Mouse (Mus musculus) regulatory T cell (primary cell): ENCODE data around the gene Cks1b.
"Not testable (repeated sequence)": the region's sequence is repeated elsewhere in the genome, so short reads cannot be mapped to it uniquely, and the experiment has no call there.

ENCODE experiments used
- in situ Hi-C: fragments of 300-600 bp; cut with MboI, MseI; formaldehyde crosslinking; loops from one replicate; pipeline ENCODE4 v1.15.1; 2025; ENCODE audit warnings: high pct_unique_total_duplicates

Cks1b gene

GRCm38 (mm10) chr3:89418170-89418860, at the start of gene Cks1b, which contains the start of gene Shc1:
Gene Cks1b (minus strand): TSS chr3:89418383.
Gene Shc1 (plus strand): TSS chr3:89418443.
- in situ Hi-C loops: no loop called here

- in situ Hi-C loops: no loop called here
Measured at GRCm38 (mm10) chr3:89458965-89459807, 41.0 kb upstream of the Cks1b start.

DNA sequence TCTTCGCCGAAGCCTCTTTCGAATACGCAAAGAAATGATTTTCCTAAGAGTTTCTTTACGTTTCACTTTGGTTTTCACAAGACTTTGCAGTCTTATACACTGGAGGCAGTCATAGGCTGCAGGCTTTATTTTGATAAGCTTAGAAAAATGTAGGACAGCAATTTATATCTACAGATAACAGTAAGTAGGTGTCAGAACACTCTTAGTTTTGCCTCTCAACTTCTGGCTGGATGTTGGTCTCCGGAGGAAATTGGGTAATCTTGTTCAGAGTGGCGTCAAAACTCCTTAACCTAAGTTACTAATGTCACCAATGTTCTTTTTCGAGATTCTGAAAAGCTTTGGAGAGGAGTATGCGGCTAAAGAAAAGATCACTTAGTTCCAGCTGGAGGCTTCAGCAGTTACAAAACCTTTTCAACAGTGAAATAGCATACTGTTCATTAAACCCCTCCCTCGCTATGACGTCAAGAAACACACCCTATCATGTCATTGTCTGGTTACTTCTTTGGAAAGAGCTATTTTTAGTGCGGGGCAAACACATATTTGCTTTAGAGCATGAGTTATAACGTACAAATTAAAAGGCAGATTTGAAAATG, 40.3 kb upstream of the Cks1b start:
- in situ Hi-C loops: no loop called here

- in situ Hi-C loops: no loop called here
Measured at GRCm38 (mm10) chr3:89456726-89457665, 38.8 kb upstream of the Cks1b start.

DNA sequence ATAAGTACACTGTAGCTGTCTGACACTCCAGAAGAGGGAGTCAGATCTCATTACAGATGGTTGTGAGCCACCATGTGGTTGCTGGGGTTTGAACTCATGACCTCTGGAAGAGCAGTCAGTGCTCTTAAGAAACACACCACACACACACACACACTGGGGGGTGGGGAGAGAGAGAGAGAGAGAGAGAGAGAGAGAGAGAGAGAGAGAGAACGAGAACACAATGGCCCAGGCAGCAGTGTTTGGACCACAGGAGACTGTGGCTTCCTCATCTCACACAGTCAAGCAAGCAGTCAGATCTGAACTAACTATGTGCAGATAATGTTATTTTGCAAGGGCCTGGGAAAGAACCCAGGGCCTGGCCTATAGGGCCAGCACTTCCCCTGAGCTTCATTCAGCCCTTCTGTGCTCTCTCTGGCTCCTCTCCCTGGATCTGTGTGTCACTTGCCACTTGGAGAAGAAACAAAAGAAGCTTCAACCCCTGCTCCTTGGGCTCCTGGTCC, 37.7 kb upstream of the Cks1b start:
- in situ Hi-C loops: no loop called here

DNA sequence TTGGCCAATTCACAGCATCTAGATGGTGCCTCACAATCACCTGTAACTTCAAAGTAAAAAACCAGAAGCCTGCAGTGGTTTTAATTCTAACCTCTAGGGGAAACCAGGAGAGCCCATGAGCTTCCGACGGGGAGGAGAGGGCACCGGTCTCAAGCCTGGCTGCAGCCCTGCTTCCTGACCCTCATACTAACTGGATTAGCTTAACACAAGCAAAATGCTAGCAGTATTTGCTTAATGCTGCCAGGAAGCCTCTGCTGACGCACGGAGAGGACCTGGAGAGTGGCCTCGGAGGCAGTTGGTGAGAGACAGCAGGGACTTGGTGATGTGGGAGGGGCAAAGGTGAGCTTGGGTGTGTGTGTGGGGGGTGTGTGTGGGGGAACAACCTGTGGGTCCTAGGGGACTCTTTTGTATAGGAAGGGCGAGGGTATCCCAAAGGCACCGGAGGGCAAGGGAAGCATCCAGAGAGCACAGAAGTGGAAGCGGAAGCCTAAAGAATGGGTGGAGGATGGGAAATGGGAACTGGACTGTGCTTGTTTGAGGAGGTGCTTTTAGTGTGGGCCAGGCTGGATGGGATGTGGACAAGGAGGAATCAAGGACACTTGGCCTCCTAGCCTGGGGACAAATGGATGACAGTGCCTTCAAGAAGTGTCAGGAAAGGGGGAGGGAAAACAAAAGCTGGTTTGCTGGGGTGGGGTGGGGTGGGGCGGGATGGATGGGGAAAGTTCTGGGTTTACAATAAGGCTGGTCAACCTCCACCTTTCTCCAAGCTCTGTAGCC, 36.4 kb upstream of the Cks1b start, which contains the start of gene Pmvk:
Gene Pmvk (plus strand): TSS at position 141 of the 777 bp plus-strand sequence.
- in situ Hi-C loops: no loop called here

GRCm38 (mm10) chr3:89451916-89452315, 33.7 kb upstream of the Cks1b start:
- in situ Hi-C loops: no loop called here

DNA sequence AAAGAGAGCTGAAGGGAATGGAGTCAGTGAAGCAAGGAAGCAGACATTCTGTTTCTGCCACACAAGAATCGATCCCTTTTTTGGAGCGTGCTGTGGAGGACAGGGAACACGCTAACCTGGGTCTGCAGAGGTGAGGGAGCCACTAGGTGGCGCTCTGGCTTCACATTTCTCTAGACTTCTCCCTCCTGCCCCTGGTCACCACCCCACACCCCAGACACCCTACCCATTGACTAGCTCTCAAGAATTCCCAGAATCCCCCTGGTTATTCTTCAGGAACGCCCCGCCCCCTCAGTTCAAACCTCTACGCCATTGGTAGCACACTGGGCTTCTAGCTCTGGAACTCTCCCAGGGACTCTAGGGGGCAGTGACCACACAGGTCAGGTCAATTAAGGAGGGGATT, 31.4 kb upstream of the Cks1b start:
- in situ Hi-C loops: loop anchor here (5.0 kb wide), 1 partner anchor 33 kb away; no protein-coding TSS in a partner anchor

DNA sequence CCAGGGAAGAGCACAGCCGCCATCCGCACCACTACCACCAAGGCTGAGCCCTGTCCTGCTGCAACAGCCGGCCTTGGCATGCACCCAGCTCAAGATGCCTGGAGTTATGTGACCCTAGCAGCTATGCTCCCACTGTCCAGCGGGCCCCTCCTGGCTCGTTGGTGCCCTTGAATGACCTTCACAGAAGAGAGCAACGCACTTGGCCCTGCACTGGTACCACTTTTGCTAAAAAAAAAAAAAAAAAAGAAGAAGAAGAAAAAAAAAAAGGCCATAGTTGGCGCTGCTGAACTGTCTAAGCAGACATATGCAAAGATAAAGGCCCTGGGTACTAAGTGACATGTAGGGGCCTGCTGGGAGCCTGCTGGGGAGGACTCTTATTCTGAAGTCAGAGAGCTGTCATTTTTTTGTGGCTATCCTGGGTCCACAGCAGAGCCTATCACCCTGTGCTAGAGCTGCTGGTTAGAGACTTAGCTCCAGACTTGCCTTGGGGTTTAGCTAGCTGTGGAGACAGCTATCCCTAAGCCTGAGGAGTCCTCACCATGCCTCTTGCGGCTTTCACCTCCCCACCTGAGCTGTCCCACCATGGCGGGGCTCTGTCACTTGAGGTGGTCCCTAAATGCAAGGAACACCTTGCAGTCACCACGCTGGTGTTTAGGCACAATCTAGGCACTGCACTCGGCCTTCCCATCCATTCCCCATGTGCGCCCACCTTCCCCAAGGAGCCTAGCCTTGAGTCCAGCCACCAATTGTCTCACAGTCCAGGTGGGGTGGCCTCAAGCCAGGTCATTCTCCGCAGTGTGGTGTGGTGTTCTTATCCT, 30.7 kb upstream of the Cks1b start:
- in situ Hi-C loops: loop anchor here (5.0 kb wide), 1 partner anchor 33 kb away; no protein-coding TSS in a partner anchor

DNA sequence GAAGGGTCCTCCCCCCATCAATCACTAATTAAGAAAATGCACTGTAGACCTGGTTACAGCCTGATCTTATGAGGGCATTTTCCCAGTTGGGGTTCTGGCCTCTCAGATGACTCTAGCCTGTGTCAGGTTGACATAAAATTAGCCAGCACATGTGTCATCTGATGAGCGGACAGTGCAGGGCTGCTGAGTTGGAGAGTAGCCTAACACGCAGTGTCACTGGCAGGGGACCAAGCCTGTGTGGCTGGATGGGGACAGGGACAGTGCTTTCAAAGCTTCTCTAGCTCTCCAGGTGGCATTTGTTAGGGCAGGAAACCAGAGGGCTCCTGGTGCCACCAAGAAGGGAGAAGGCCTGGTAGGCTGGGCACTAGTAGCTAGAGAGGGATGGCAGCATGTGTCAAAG, 22.5 kb upstream of the Cks1b start:
- in situ Hi-C loops: no loop called here

GRCm38 (mm10) chr3:89437269-89437668, 19.1 kb upstream of the Cks1b start:
- in situ Hi-C loops: no loop called here

GRCm38 (mm10) chr3:89436176-89437113, 18.3 kb upstream of the Cks1b start, which contains the start of gene Pbxip1:
Gene Pbxip1 (plus strand): TSS chr3:89436706.
- in situ Hi-C loops: no loop called here

DNA sequence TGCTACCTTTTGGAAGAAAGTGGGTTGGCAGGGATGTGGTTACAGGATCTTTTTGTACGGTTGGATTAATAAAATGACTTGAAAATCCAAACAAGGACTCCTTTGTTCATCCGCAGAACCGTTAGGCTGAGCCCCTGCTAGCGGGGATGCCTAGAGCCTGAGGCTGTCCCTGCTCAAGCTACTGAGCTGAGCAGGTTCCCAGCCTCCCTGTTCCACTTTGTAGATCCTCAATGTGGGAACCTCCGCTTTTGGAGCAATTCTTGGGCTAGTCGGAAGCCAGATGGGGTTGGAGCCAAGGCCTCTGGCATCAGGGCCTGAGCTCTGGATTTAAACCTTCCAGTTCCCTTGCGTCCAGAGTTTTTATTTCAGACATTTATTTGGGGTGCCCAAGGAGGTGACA, 16.9 kb upstream of the Cks1b start:
- in situ Hi-C loops: no loop called here

DNA sequence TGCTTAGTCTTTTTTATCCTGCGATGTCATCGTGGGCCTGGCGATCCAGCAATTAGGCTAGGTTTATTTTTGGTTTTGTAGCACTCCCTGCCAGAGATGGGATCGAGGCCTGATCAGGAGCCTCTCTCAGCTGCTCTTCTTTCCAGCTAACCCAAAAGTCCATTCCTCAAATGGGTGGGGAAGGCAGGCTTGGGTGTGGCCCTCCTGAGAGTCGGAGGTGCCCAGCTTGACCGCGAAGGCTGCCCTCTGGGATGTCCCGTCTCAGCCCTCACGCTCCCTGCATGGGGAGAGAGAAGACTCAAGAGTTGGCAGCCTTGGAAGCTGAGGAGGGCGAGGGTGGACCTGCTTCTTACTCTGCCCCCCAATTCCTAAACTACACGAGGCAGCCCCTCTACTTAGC, 16.3 kb upstream of the Cks1b start:
- in situ Hi-C loops: no loop called here

DNA sequence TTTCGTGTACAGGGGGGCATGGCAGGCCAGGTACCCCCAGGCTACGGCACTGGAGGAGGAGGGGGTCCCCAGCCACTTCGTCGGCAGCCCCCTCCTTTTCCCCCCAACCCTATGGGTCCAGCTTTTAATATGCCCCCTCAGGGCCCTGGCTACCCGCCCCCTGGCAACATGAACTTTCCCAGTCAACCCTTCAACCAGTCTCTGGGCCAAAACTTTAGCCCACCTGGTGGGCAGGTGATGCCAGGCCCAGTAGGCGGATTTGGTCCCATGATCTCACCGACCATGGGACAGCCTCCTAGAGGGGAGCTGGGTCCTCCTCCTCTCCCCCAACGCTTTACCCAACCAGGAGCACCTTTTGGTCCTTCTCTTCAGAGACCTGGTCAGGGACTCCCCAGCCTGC, 14.4 kb upstream of the Cks1b start:
- in situ Hi-C loops: no loop called here

GRCm38 (mm10) chr3:89430171-89431159, 12.3 kb upstream of the Cks1b start, which contains the start of gene Pygo2:
Gene Pygo2 (plus strand): TSS chr3:89430214.
- in situ Hi-C loops: no loop called here

DNA sequence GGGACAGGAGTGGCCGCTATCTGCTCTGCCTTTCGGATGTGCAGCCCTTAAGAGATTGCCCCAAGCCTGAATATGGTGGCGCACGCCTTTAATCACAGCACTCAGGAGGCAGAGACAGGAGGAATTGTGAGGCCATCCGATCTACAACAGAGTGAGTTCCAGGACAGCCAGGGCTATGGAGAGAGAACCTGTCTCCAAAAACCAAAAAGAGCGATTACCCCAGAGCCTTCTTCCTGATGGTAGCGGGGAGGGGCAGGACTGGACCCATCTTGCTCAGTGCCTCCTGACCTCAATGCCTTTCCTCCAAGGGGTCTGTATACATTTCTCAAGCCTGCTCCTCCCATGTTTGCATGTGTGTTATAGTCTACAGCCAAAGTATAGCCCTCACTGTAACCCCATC, 10.8 kb upstream of the Cks1b start:
- in situ Hi-C loops: not testable (repeated sequence)
